Mouse (Mus musculus): ENCODE measurements at regions not wholly inside any gene's neighbourhood (a gene's known extent, or its start where the extent isn't known, plus 50 kb on each side); places are given as distances from the start of the nearest gene placed in this dataset.

- no peak for TF ChIP-seq CTCF (IDR thresholded peaks at IDR 0.05; ENCODE audit: low read depth)
- TF ChIP-seq EP300 (optimal IDR thresholded peaks at IDR 0.05) = no peak
Measured at GRCm38 (mm10) chr17:68112763-68113330, 108.9 kb upstream of the Arhgap28 start.

Measured in stomach, postnatal 0 days (tissue).